Mouse (Mus musculus) heart, adult 2 months (tissue): ENCODE results near the gene Dtnbp1. TPM values are rescaled to one million over a fixed set of nuclear protein-coding genes. Genes with fewer than 3 reads are reported as not detected.
A peak's percentile ranks its signal among the peaks of the same experiment; 100 is the strongest.

ENCODE experiments used
- DNase-seq, 2 experiments: peaks; one replicate each; pipeline ENCODE4 v3.0.0; 2021
- H3K27ac ChIP-seq: fragments of 200-600 bp; 2 replicates; pipeline ENCODE4 v1.8.1; 2022
- H3K27me3 ChIP-seq: fragments of 200-500 bp; 2 replicates; pipeline ENCODE4 v1.6.1; 2012; ENCODE audit warnings: mild to moderate bottlenecking, low read length, inconsistent platforms, mixed read lengths; ENCODE audit not compliant: control insufficient read depth, insufficient read depth
- H3K36me3 ChIP-seq: fragments of 200-500 bp; 2 replicates; pipeline ENCODE4 v1.6.1; 2012; ENCODE audit warnings: low read length, inconsistent platforms; ENCODE audit not compliant: control insufficient read depth, insufficient read depth
- H3K4me1 ChIP-seq: fragments of 200-500 bp; 2 replicates; pipeline ENCODE4 v1.6.1; 2011; ENCODE audit warnings: low read length; ENCODE audit not compliant: control insufficient read depth, insufficient read depth
- H3K4me3 ChIP-seq: fragments of 200-600 bp; 2 replicates; pipeline ENCODE4 v1.8.1; 2022
- H3K79me2 ChIP-seq: fragments of 200-500 bp; replicated peaks from 2 replicates; pipeline ENCODE4 v1.6.1; 2012; ENCODE audit warnings: mild to moderate bottlenecking, inconsistent platforms, low read length, moderate library complexity, mixed read lengths; ENCODE audit not compliant: control insufficient read depth, insufficient read depth
- H3K9ac ChIP-seq: fragments of 200-500 bp; 2 replicates; pipeline ENCODE4 v1.6.1; 2012; ENCODE audit warnings: low read depth, mild to moderate bottlenecking, control low read depth, inconsistent platforms, low read length, mixed read lengths
- CTCF ChIP-seq: fragments of 200-600 bp; IDR thresholded peaks from 2 replicates; pipeline ENCODE4 v1.8.1; 2022; ENCODE audit warnings: antibody characterized with exemption, mild to moderate bottlenecking, moderate library complexity
- EP300 ChIP-seq: fragments of 200-500 bp; IDR thresholded peaks from 2 replicates; pipeline ENCODE4 v1.6.1; 2011; ENCODE audit warnings: low read depth, low read length, control low read depth; ENCODE audit not compliant: insufficient read depth
- POLR2A ChIP-seq: fragments of 200-500 bp; IDR thresholded peaks from 2 replicates; pipeline ENCODE4 v1.6.1; 2011; ENCODE audit warnings: mild to moderate bottlenecking, low read depth, low read length, control low read depth; ENCODE audit not compliant: insufficient read depth
- WGBS: fragments of 180-500 bp; shearing (Covaris S2); methylation state at CpG from one replicate; pipeline ENCODE4 v1.1.7; 2018; 5-methylcytosine and 5-hydroxymethylcytosine counted together
- intact Hi-C: fragments of 180-260 bp; cut with DNase I; formaldehyde crosslinking; loops from one replicate; pipeline ENCODE4 v1.15.1; 2025
- long read RNA-seq: library from polyadenylated mRNA; stranded (forward); transcript quantifications from one replicate; pipeline ENCODE4 v2.0.0, GENCODE M21; 2021
- polyA plus RNA-seq: library from polyadenylated mRNA; depleted of rRNA; stranded (reverse); fragments of >200 nt; gene quantifications from 2 replicates; pipeline ENCODE4 v1.2.3, GENCODE M21; 2012; rRNA removed
- total RNA-seq, 2 experiments: library from RNA; stranded (reverse); gene quantifications; 2 replicates each; pipeline ENCODE4 v1.2.3; 2021

Dtnbp1 gene
- total RNA-seq (100 to 1,000 TPM; 107 to 139 TPM), polyA plus RNA-seq (122 and 163 TPM in 2 replicates)
- long read RNA-seq, transcript Dtnbp1-201 (10 exons, 1,362 nt): major isoform, 177 of 220 reads
- long read RNA-seq, partial matches to known transcripts: 8 of 220 reads
- long read RNA-seq, other reads (novel, unspliced or antisense): 32 of 220 reads

DNA sequence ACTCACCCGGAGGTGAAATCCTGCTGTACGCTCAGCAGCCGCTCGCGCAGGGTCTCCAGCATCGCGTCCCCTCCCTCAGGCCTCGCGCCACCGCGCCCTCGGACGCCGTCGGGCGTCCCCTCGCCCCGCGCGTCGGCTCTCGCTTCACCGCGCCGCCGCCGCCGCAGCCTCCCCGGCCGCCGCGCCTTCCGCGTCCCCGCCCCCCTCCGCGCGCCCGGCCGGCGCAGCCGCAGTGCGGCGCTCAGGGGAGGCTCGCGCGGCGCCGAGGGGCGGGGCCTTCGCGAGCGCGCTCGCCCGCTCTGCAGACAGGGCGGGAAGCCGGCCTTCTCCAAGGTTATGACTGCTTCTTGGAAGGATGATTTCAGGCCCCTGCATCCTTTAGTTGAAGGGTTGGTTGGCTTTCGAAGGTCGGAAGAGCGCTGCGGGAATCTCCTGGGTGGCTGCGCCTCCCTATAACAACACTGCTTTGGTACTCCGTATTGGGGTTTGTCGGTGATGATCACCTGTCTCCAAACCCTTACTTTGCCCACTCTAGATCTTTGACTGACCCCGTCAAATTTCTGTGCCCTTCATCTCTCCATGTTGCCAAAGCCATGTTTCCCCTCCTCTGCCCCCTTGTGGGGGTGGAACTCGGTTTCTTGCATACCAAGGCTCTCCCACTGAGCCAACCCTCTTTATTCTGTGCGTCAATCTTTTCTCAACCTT, at the start of gene Dtnbp1:
TSS of gene Dtnbp1 (minus strand) at position 237 of the 705 bp plus-strand sequence.
- Histone ChIP-seq H3K4me3 (peak within 1 kb of the TSS; percentile 82), H3K27ac (peak within 1 kb of the TSS; percentile 99), H3K9ac (peak within 1 kb of the TSS; percentile 86), H3K4me1 (peaks cover 7% of the 10 kb centered on the region), H3K27me3 (no peaks in the 10 kb centered on the region), H3K79me2 (peaks cover 1% of the 10 kb centered on the region; the same call in 1 of the 2 replicates), H3K36me3 (no peaks in the 10 kb centered on the region; the same call in 1 of the 2 replicates)
- peak; percentile 91 to 92 for DNase-seq
- intact Hi-C loops: no loop called here
- TF ChIP-seq EP300: no peak
- TF ChIP-seq CTCF: peak; percentile 26
- 0 out of 2 replicates have a peak, but pooled peaks have one; percentile 17 for TF ChIP-seq POLR2A
- WGBS: 3% methylated on average over 60 of the region's 68 CpGs

- 76% methylated on average over 7 of the region's 7 CpGs for WGBS
- no peak overlapping the region for H3K4me3 ChIP-seq
- no peak for TF ChIP-seq POLR2A
- TF ChIP-seq EP300: no peak
- TF ChIP-seq CTCF: no peak
- H3K27ac ChIP-seq: no peak overlapping the region
- H3K79me2 ChIP-seq: no peaks in the 10 kb centered on the region
- no peak overlapping the region for H3K9ac ChIP-seq
- H3K36me3 ChIP-seq: no peaks in the 10 kb centered on the region
- intact Hi-C loops: no loop called here
- DNase-seq: no peak
- H3K4me1 ChIP-seq: no peaks in the 10 kb centered on the region
- no peaks in the 10 kb centered on the region for H3K27me3 ChIP-seq
These were observed 47.5 kb upstream of the Dtnbp1 start for GRCm38 (mm10) chr13:45049261-45050020.

DNA sequence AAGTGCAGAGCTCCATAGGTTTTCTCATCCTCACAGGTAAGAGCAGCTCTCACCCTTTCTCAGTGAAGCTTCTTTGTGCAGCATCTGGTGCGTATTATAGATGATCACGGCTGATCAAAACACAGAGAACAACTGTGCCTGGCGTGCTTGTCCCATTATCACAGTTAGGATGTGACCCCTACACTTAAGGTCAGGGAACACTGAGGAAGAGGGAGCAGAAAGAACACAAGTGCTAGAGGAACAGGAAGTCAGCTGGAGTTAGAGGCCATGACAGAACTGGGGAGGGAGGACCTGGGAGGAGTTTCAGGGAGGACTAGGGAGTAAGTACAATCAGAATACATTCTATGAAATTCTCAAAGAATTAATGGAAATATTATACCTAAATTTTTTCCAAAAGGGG, 41.5 kb upstream of the Dtnbp1 start:
- DNase-seq: no peak
- no peak for TF ChIP-seq EP300
- no peaks in the 10 kb centered on the region for H3K4me1 ChIP-seq
- no peak overlapping the region for H3K9ac ChIP-seq
- H3K4me3 ChIP-seq: no peak overlapping the region
- H3K27ac ChIP-seq: no peak overlapping the region
- H3K36me3 ChIP-seq: no peaks in the 10 kb centered on the region
- H3K27me3 ChIP-seq: no peaks in the 10 kb centered on the region
- WGBS: 50% methylated on average over 3 of the region's 3 CpGs
- no peaks in the 10 kb centered on the region for H3K79me2 ChIP-seq
- intact Hi-C loops: no loop called here

GRCm38 (mm10) chr13:45040741-45041140, 38.8 kb upstream of the Dtnbp1 start:
- TF ChIP-seq CTCF (no peak), POLR2A (no peak), EP300 (no peak)
- H3K79me2 ChIP-seq: no peaks in the 10 kb centered on the region
- H3K27ac ChIP-seq: no peak overlapping the region
- no peaks in the 10 kb centered on the region for H3K4me1 ChIP-seq
- no peaks in the 10 kb centered on the region for H3K27me3 ChIP-seq
- intact Hi-C loops: no loop called here
- DNase-seq: no peak
- H3K36me3 ChIP-seq: no peaks in the 10 kb centered on the region
- 83% methylated on average over 7 of the region's 7 CpGs for WGBS
- no peak overlapping the region for H3K4me3 ChIP-seq
- no peak overlapping the region for H3K9ac ChIP-seq

GRCm38 (mm10) chr13:45040195-45040594, 38.2 kb upstream of the Dtnbp1 start:
- H3K9ac ChIP-seq: no peak overlapping the region
- no peak overlapping the region for H3K4me3 ChIP-seq
- no peaks in the 10 kb centered on the region for H3K36me3 ChIP-seq
- H3K27me3 ChIP-seq: no peaks in the 10 kb centered on the region
- no peak for DNase-seq
- no peaks in the 10 kb centered on the region for H3K79me2 ChIP-seq
- H3K27ac ChIP-seq: no peak overlapping the region
- no peaks in the 10 kb centered on the region for H3K4me1 ChIP-seq
- TF ChIP-seq CTCF: no peak
- no peak for TF ChIP-seq POLR2A
- no peak for TF ChIP-seq EP300
- intact Hi-C loops: no loop called here
- 63% methylated on average over 4 of the region's 4 CpGs for WGBS

GRCm38 (mm10) chr13:45036417-45036816, 34.5 kb upstream of the Dtnbp1 start:
- H3K27me3 ChIP-seq: no peaks in the 10 kb centered on the region
- H3K27ac ChIP-seq: no peak overlapping the region
- no peaks in the 10 kb centered on the region for H3K36me3 ChIP-seq
- intact Hi-C loops: loop anchor here (10.0 kb wide), 1 partner anchor 228 kb away; no protein-coding TSS in a partner anchor
- DNase-seq: no peak
- H3K4me3 ChIP-seq: no peak overlapping the region
- 88% methylated on average over 4 of the region's 4 CpGs for WGBS
- H3K79me2 ChIP-seq: no peaks in the 10 kb centered on the region
- no peak for TF ChIP-seq POLR2A
- TF ChIP-seq EP300: no peak
- no peak for TF ChIP-seq CTCF
- H3K4me1 ChIP-seq: no peaks in the 10 kb centered on the region
- no peak overlapping the region for H3K9ac ChIP-seq
